Mouse (Mus musculus) midbrain, embryonic 11.5 days (tissue): ENCODE measurements around the gene Hist1h2ad. TPM values are rescaled to one million over a fixed set of nuclear protein-coding genes. Genes with fewer than 3 reads are reported as not detected.
"Not testable (repeated sequence)": the region's sequence is repeated elsewhere in the genome, so short reads cannot be mapped to it uniquely, and the experiment has no call there.

Source experiments
- ATAC-seq: fragments of 200-750 bp; cut with Nextera tagmentation; 2 replicates; pipeline ENCODE4 v1.8.0; 2017; ENCODE audit warnings: moderate TSS enrichment, moderate library complexity; ENCODE audit not compliant: low FRiP score
- DNase-seq: peaks from one replicate; pipeline ENCODE4 v3.0.0; 2015; ENCODE audit warnings: low spot score; ENCODE audit errors: missing footprints
- H3K27ac ChIP-seq: fragments of 300-500 bp; sonication (generic); 2 replicates; pipeline ENCODE4 v1.5.1; 2014; ENCODE audit warnings: low read depth, low read length
- H3K27me3 ChIP-seq: fragments of 300-500 bp; sonication (generic); 2 replicates; pipeline ENCODE4 v1.6.1; 2014; ENCODE audit warnings: mild to moderate bottlenecking, low read length, moderate library complexity, mixed read lengths; ENCODE audit not compliant: control insufficient read depth, insufficient read depth
- H3K36me3 ChIP-seq: fragments of 300-500 bp; sonication (generic); 2 replicates; pipeline ENCODE4 v1.6.1; 2014; ENCODE audit warnings: mild to moderate bottlenecking, low read length, moderate library complexity, mixed read lengths; ENCODE audit not compliant: control insufficient read depth, insufficient read depth
- H3K4me1 ChIP-seq: fragments of 300-500 bp; sonication (generic); 2 replicates; pipeline ENCODE4 v1.6.1; 2014; ENCODE audit warnings: low read length; ENCODE audit not compliant: control insufficient read depth, insufficient read depth
- H3K4me2 ChIP-seq: fragments of 300-500 bp; sonication (generic); 2 replicates; pipeline ENCODE4 v1.6.1; 2014; ENCODE audit warnings: mild to moderate bottlenecking, moderate library complexity
- H3K4me3 ChIP-seq: fragments of 300-500 bp; sonication (generic); 2 replicates; pipeline ENCODE4 v1.5.1; 2014; ENCODE audit warnings: low read depth, low read length
- H3K9ac ChIP-seq: fragments of 300-500 bp; sonication (generic); 2 replicates; pipeline ENCODE4 v1.6.1; 2014; ENCODE audit warnings: low read length
- H3K9me3 ChIP-seq: fragments of 300-500 bp; sonication (generic); 2 replicates; pipeline ENCODE4 v1.6.1; 2016; ENCODE audit warnings: low read length; ENCODE audit not compliant: control insufficient read depth
- WGBS: fragments of 180-500 bp; shearing (Covaris S2); extraction: QIAGEN DNeasy Blood & Tissue Kit; methylation state at CpG from one replicate; pipeline ENCODE4 v1.1.7; 2014; 5-methylcytosine and 5-hydroxymethylcytosine counted together
- polyA plus RNA-seq: library from polyadenylated mRNA; unstranded; fragments of >200 nt; fragmentation: Nextera tagmentation; extraction: Ambion mirVana; gene quantifications from 2 replicates; pipeline ENCODE4 v1.2.1, GENCODE M21; 2014

Hist1h2ad gene
- polyA plus RNA-seq: 1.9 and 2.2 TPM in 2 replicates

DNA sequence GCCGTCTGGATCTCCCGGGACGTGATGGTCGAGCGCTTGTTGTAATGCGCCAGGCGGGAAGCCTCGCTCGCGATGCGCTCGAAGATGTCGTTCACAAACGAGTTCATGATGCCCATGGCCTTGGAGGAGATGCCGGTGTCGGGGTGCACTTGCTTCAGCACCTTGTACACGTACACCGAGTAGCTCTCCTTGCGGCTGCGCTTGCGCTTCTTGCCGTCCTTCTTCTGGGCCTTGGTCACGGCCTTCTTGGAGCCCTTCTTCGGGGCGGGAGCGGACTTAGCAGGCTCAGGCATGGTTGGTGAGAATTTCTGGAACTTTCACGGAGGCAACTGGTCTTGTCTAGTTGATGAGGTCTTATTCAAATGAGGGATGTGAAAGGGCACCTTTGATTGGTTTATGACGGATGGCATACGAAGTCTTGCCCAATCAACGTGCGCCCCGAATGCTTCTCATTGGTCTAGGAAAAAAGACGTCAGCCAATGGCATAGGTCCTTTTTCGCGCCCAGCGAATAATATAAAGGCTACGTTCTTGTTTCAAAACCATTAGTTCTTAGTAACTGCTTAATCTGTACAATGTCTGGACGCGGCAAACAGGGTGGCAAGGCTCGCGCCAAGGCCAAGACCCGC is at the start of gene Hist1h2ad, which contains the start of gene Hist1h2bf:
Hist1h2ad (plus strand) TSS at position 484 of the 627 bp plus-strand sequence.
Hist1h2bf (minus strand) TSS at position 299 of the 627 bp plus-strand sequence.
- ATAC-seq (peak; percentile 90), DNase-seq (peak; percentile 98)
- H3K27ac ChIP-seq: peak within 1 kb of the TSS; percentile 93
- H3K9ac ChIP-seq: peak within 1 kb of the TSS; percentile 62
- H3K4me2 ChIP-seq: peak within 1 kb of the TSS; percentile 63
- peaks cover 15% of the 10 kb centered on the region for H3K4me1 ChIP-seq
- H3K36me3 ChIP-seq, H3K27me3 ChIP-seq, H3K9me3 ChIP-seq: not testable (repeated sequence)
- 0% methylated on average over 24 of the region's 42 CpGs for WGBS
- peak within 1 kb of the TSS; percentile 39; the same call in 1 of the 2 replicates for H3K4me3 ChIP-seq

DNA sequence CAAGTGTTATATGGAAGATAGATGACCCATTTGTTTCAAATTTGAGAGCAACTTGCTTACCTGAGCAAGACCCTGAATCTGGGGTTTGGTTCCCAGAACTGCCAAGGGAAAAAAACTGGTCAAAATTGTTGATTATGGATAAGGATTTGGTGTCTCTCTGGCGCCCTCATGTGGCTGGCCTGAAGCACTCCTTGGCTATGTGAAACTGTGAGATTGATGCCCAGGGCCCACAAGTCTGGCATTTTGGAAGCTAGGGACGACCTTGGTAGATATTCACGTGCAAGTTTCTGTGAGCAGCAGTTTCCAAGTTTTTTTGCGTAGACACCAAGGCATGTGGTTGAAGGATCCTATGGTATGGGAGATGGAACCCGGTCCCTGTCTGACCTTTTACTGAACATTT is 49.5 kb upstream of the Hist1h2ad start:
- peak; percentile 95 for DNase-seq
- Histone ChIP-seq H3K4me3 (no peak overlapping the region), H3K27ac (no peak overlapping the region), H3K36me3 (no peaks in the 10 kb centered on the region), H3K27me3 (no peaks in the 10 kb centered on the region), H3K4me2 (no peak overlapping the region), H3K9ac (no peak overlapping the region), H3K9me3 (no peaks in the 10 kb centered on the region), H3K4me1 (peaks cover 3% of the 10 kb centered on the region; the same call in 1 of the 2 replicates)
- WGBS: 4% methylated on average over 5 of the region's 5 CpGs
- ATAC-seq: peak; percentile 38; the same call in 1 of the 2 replicates

DNA sequence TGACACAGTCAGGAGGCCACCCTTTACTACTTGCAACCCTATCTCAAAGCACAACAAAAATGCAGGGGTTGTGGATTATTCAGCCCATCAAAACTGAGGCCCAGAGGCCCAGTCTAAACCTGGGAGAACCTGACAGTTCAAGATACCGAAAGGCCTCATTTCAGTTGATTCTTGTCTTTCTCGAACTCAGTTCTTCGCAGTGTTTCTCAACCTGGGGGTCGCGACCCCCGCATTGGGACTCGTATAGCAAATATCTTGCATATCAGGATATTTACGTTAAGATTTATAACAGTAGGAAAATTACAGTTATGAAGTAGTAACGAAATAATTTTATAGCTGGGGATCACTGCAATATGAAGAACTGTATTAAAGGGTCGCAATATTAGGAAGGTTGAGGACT is 48.3 kb upstream of the Hist1h2ad start:
- H3K9ac ChIP-seq: no peak overlapping the region
- WGBS: 2% methylated on average over 10 of the region's 10 CpGs
- peak overlapping the region; percentile 29 for H3K4me3 ChIP-seq
- no peaks in the 10 kb centered on the region for H3K36me3 ChIP-seq
- DNase-seq (peak; percentile 94), ATAC-seq (no peak)
- peak overlapping the region; percentile 41 for H3K4me2 ChIP-seq
- H3K4me1 ChIP-seq: peaks cover 3% of the 10 kb centered on the region; the same call in 1 of the 2 replicates
- no peak overlapping the region for H3K27ac ChIP-seq
- no peaks in the 10 kb centered on the region for H3K9me3 ChIP-seq
- no peaks in the 10 kb centered on the region for H3K27me3 ChIP-seq

DNA sequence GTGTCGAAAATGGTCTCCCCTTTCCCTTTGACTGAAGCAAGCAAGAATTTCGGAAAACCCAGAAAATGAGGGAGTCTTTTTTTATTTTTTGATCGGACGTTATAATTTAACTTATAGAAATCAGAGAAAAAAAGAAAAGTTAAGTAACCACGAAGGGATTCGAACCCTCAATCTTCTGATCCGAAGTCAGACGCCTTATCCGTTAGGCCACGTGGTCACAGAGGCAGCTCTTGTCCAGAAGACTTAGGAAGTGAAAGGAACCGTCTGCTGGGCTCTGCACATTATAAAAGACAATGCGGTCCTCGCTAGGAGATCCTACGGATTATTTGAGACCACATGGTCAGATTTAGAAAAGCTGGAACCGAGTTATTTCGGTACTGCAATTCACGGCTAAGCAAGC is 47.9 kb upstream of the Hist1h2ad start:
- H3K36me3 ChIP-seq: no peaks in the 10 kb centered on the region
- no peak overlapping the region for H3K27ac ChIP-seq
- WGBS: under 1% methylated on average over 17 of the region's 17 CpGs
- ATAC-seq (peak; percentile 57), DNase-seq (peak; percentile 100)
- H3K27me3 ChIP-seq: no peaks in the 10 kb centered on the region
- peak overlapping the region; percentile 29 for H3K4me3 ChIP-seq
- no peaks in the 10 kb centered on the region for H3K9me3 ChIP-seq
- peak overlapping the region; percentile 41 for H3K4me2 ChIP-seq
- H3K9ac ChIP-seq: peak overlapping the region; percentile 26; the same call in 1 of the 2 replicates
- peaks cover 3% of the 10 kb centered on the region; the same call in 1 of the 2 replicates for H3K4me1 ChIP-seq

DNA sequence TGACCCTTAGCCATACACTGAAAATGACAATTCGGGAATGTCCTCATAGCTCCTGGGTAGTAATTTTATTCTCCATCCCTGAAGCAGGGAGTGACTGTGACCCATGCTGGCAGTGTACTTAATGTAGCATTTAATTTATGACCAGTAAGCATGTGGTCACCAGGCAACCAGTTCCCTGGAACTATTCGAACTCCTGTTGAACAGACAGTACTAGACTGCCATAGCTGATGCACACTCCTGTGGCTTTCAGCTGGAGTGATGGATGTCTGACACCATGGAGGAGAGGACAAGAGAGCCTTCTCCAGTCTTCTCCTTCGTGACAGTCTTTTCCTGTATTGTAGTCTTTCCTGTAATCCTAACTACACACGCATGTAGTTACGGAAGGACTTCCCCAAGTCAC is 45.2 kb upstream of the Hist1h2ad start:
- H3K36me3 ChIP-seq: no peaks in the 10 kb centered on the region
- peak overlapping the region; percentile 30 for H3K9ac ChIP-seq
- H3K27ac ChIP-seq: no peak overlapping the region
- DNase-seq: no peak
- no peak overlapping the region for H3K4me3 ChIP-seq
- no peaks in the 10 kb centered on the region for H3K27me3 ChIP-seq
- H3K4me1 ChIP-seq: peaks cover 10% of the 10 kb centered on the region; the same call in 1 of the 2 replicates
- H3K9me3 ChIP-seq: no peaks in the 10 kb centered on the region
- peak overlapping the region; percentile 45 for H3K4me2 ChIP-seq
- no peak for ATAC-seq
- WGBS: 88% methylated on average over 5 of the region's 5 CpGs

DNA sequence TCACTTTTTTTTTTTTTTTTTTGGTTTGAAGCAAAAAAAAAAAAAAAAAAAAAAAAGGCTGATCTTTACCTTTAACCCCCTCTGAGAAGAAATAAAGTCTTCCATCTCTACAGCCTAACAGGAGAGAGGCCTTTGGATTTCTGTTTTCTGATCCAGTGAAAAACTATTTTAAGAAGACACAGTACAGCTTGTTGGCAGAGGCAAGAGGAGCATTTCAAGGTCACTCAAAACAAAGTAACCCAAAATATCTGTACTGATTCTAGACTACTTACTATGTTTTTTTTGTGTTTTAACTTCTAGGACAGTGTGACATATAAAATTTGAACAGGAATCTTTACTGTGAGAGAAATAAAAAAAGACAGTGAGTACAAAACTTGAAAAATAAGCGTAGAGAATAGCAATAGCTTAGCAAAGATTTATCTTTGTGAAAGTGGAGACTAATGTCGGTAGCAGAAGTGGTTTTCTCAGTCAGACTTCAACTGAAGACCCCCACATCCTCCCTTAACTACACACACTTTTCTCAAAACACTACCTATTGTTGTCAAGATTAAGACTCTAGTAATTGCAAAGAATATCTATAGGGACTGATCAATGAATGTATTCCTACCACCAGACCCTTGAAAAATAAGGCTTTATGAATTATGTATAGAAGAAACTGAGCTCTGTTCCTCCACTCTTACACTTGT is 44.6 kb upstream of the Hist1h2ad start:
- peak overlapping the region; percentile 45 for H3K4me3 ChIP-seq

DNA sequence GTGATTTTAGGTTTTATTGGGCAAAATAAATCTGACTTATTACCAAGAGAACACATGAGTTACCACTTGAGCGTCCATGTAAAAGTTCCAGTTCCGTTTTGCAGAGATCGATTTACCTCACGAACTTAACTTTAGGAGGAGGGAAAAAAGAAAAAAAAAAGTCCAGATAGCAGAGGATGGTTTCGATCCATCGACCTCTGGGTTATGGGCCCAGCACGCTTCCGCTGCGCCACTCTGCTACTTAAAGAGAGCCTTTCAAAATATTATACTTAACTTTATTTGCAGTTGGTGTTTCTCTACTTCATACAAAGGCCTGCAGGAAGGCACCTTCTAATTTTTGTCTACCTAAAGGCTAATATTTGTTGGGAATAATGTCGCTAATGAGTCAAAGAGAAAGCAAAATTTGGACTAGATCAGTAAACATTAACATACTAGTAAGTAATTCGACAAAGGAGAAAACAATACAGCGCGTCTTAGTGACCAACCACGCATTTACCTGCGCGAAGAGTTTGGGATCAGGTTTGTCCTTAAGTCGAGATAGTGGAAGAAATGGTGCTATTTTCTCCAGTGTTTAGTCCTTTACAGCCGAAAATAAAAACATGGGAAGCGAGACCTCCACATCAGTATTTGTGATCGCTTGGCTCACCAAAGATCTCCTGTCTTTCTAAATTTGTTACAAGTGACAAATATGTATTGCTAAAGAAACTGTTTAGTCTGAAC is 43.8 kb upstream of the Hist1h2ad start:
- H3K9ac ChIP-seq: peak overlapping the region; percentile 86
- peak; percentile 97 for DNase-seq
- H3K4me1 ChIP-seq: peaks cover 10% of the 10 kb centered on the region; the same call in 1 of the 2 replicates
- H3K4me3 ChIP-seq: peak overlapping the region; percentile 45
- under 1% methylated on average over 20 of the region's 20 CpGs for WGBS
- ATAC-seq: no peak
- no peaks in the 10 kb centered on the region for H3K27me3 ChIP-seq
- peak overlapping the region; percentile 98 for H3K27ac ChIP-seq
- H3K36me3 ChIP-seq: no peaks in the 10 kb centered on the region
- peak overlapping the region; percentile 45 for H3K4me2 ChIP-seq
- no peaks in the 10 kb centered on the region for H3K9me3 ChIP-seq

More for the DNA sequence above, 44.6 kb upstream of the Hist1h2ad start:
- H3K4me2 ChIP-seq: peak overlapping the region; percentile 45
- 33% methylated on average over 2 of the region's 2 CpGs for WGBS
- DNase-seq: no peak
- no peaks in the 10 kb centered on the region for H3K36me3 ChIP-seq
- H3K27me3 ChIP-seq: no peaks in the 10 kb centered on the region
- no peaks in the 10 kb centered on the region for H3K9me3 ChIP-seq
- H3K4me1 ChIP-seq: peaks cover 10% of the 10 kb centered on the region; the same call in 1 of the 2 replicates
- H3K27ac ChIP-seq: peak overlapping the region; percentile 98; the same call in 1 of the 2 replicates
- ATAC-seq: no peak
- peak overlapping the region; percentile 86 for H3K9ac ChIP-seq

DNA sequence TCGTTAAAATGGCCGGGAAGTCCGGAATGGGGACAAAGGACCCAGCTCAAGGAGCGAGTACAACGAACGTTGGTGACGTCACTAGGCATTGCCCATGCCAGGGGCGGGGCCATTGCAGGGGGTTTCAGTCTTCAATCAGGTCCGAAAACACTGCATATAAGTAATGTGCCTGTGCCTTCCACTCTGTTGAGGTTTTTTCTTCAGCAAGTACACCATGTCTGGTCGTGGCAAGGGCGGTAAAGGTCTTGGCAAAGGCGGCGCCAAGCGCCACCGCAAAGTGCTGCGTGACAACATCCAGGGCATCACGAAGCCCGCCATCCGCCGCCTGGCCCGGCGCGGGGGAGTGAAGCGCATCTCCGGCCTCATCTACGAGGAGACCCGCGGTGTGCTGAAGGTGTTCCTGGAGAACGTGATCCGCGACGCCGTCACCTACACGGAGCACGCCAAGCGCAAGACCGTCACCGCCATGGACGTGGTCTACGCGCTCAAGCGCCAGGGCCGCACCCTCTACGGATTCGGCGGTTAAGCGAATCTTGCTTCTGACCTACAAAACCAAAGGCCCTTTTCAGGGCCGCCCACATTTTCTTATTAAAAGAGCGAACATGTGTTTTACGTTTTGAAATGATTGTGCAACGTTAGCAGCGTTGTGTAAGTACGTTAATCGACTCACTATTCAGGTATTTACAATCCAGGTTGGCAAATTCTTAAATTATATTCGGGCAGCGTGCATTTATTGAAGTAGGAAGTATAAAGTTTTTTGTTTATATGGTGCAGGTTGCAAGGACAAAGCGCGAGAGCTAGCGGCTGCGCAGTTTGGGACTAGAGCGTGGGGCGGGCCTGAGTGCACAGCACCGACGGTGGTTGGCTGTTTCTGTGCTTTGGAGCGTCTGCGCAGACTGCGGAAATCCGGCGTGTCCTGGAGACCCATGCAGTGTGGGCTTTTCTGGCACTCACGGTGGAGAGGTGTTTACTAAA is 43.0 kb upstream of the Hist1h2ad start, which contains the start of gene Hist1h4h:
Hist1h4h (plus strand) TSS at position 150 of the 975 bp plus-strand sequence.
- no peaks in the 10 kb centered on the region for H3K9me3 ChIP-seq
- peak within 1 kb of the TSS; percentile 45 for H3K4me3 ChIP-seq
- DNase-seq (peak; percentile 99), ATAC-seq (peak; percentile 75)
- peak within 1 kb of the TSS; percentile 86 for H3K9ac ChIP-seq
- H3K27ac ChIP-seq: peak within 1 kb of the TSS; percentile 98
- no peaks in the 10 kb centered on the region for H3K27me3 ChIP-seq
- H3K4me2 ChIP-seq: peak within 1 kb of the TSS; percentile 45
- no peaks in the 10 kb centered on the region for H3K36me3 ChIP-seq
- peaks cover 11% of the 10 kb centered on the region for H3K4me1 ChIP-seq
- WGBS: under 1% methylated on average over 57 of the region's 70 CpGs
